Mouse (Mus musculus): ENCODE results near the gene Tspan7.

Tspan7 gene

DNA sequence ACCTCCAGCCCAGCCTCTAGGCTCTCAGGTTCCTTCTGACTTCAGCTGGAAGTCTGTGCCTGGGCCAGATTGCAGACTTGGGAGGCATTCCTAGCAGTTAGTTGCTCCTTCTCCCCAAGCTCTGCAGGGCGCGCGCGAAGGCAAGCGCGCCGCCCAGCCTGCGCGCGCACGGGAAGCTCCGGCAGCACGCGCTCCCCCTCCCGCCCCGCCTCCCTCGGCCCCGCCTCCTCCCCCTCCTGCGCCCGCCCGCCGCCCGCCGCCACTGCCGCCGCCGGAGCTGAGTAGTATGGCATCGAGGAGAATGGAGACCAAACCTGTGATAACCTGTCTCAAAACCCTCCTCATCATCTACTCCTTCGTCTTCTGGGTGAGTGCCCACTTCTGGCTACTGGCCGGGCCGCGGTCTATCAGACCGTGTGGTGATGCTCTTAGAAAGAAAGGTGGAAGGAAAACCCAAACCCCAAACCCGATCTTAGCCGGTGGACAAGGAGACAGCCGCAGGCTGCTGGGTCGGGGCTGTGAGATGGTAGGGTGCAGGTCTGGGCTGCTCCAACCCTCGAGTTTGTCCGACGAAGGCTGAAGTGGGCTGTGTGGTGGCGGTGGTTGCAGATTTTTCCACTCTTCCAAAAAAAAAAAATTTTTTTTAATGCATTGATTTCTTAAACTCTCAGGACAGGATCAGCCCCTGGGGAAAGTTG, at the start of gene Tspan7:
Gene Tspan7 (plus strand): TSS at position 287 of the 698 bp plus-strand sequence.
- peak; percentile 69 to 72 for DNase-seq

DNA sequence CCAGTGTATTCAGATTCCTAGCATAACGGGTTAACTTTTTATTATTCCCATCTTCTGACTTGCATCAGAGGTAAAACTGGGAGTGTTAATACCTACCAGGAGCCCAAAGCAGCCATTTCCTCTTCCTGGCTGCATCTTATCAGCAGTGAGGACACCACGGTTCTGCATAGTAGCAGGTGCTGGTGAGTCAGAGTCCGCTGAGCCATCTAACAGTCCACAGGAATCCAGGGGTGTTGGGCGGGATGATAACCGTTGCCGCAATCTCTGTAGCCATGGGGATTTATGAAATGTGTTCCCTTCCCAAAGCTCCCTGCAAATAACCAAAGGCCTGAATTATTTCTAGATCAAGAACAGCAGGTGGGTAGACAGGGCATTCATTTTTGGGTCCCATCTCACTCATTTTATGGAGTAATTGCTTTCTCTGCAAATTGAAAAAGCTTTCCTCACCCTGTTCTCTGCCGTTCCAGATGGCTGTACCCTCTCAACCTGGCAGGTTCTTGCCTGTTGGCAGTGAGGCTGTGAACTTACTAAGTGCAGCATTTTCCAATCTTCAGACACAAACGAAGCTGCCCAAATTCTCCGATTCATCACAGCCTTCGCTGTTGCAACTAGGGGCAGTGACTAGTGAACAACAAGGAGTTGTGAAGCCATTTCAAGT, 35.5 kb upstream of the Tspan7 start:
- no peak for DNase-seq

DNA sequence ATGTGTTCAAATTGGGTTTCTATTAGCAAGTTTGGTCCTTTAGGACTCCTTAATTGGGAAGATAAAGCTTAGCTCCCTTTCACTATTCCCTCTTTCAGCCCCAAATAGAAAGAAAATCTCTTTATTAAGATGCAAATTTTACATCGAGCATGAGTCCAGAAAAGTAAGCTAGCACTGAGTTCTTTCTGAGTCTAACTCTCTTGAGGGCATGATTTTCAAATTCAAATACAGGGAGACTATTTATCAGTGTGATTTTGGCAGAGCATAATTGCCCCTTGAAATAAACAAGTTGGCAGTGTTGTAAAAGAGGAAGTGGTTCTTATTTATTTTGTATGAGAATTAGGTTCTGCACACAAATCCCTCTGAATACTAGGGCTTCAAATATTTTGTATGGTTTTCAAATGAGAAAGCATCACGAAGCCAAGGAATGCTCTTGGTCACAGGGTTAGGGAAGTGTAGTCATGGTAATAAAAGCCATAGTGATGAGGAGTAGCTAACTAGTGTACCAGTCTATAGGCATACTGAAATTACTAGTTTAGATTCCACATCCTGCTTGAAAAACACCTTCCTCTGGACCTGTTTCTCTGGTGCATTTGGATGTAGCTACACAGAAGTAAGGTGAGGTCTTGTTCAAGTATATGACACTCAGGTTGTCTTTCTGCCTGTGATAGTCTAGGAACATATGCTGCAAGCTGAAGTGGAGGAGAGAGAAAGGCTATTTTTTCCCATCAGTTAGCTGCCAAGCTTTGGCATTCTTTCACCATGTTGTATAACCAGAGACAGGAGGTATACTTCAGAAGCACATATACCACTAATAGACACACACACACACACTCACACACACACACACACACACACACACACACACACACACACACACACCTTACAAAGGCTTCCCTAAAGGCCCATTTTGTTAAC, 34.6 kb upstream of the Tspan7 start:
- no peak for DNase-seq

DNA sequence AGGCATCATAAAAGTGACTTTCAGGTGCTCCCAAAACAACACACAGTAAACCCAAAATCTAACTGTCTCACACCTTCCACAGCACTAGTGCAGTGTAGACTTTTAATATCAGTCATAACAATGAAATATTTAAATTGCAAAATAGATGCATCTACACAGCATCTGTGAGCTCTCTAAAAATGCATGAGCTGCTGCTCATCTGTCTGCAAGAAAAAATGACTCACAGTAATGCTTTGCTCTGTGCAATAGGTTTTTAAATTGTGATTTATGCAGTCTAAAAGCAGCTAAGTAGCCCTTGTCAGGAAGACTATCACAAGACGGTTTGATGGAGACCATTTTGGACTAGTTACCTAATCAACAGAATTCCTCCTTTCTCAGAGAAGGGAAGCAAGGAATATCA, 31.2 kb upstream of the Tspan7 start:
- no peak for DNase-seq

GRCm38 (mm10) chrX:10457256-10457655, 27.7 kb upstream of the Tspan7 start:
- DNase-seq, result no peak

DNA sequence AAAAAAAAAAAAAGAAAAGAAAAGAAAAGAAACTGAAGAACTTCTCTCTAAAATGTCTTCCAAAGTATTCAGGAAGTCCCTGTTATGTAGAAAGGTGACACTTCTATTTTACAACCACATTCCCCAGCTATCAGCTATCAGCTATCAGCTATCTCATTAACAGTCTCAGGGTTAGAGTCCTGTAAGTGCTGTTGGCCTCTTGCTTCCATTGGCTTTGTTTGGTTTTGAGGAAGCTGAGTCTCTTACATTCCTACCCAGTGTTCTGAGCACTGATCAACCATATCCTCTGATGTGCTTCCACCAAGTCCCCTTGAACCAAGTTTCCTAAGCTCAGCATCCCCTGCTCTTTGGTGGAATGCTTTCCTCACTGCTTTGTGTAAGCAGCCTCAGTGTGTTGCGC, 7.9 kb upstream of the Tspan7 start:
- no peak for DNase-seq

GRCm38 (mm10) chrX:10479031-10479886, 5.7 kb upstream of the Tspan7 start:
- peak; percentile 7 to 31 for DNase-seq

GRCm38 (mm10) chrX:10479943-10480342, 5.0 kb upstream of the Tspan7 start:
- DNase-seq, result no peak

GRCm38 (mm10) chrX:10485664-10486211, 780 bp downstream of the Tspan7 start:
- DNase-seq, result peak; percentile 37 to 51

GRCm38 (mm10) chrX:10498580-10498979, 13.6 kb downstream of the Tspan7 start:
- no peak for DNase-seq

DNA sequence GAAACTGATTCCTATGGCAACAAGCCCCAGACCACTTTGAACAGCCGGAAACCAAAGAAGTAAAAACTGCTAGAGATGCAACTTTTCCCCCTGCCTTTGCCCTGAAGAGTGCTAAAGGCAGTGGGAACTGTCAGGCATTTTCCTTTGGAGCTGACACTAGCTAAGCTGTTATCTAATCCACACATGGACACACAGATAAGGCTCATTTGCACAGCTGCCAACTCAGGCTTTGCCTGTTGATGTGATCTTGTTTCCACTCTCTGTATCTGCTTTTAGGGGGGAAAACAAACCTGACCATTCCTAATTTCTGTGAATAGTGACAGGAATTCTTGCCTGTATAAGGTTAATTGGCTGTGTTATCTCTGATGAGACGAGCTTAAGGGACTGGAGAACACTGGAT, 17.7 kb downstream of the Tspan7 start:
- no peak for DNase-seq

DNA sequence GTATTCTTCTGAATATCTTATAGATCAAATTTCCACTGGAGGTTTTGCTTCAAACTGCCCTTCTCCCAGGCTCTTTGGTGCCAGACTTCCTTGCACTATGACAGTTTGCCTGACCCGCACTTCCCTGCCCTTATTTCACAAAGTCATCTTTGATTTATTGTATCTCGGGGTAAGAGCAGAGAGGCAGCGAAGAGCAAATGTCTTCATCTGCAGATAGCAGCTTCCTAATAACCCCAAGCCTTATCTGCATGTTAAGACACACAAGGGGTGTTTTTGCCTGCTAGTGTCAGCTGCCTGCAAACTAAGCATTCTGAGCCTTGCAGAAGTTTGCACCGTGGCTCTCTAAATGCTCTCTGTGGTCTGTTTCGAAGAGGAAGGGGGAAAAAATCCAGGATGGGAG, 29.5 kb downstream of the Tspan7 start:
- DNase-seq, result no peak

DNA sequence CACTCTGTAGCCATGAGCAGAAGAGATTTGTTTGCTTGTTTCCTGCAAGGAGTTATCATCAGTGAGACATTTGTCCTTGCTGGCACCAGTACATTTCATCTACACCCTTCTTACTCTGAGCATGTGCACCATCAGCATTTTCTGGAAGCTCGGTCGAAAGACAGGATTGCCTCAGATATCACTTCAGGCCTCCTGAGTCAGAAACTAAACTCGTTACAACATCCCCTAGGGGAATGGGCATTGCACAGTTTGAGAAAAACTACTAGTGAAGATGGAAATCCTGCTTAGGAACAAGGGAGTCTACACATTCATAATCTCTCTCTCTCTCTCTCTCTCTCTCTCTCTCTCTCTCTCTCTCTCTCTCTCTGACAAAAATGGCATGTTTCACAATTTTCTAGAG, 30.0 kb downstream of the Tspan7 start:
- no peak for DNase-seq

- no peak for DNase-seq
These were observed 31.5 kb downstream of the Tspan7 start for GRCm38 (mm10) chrX:10516448-10516847.

DNA sequence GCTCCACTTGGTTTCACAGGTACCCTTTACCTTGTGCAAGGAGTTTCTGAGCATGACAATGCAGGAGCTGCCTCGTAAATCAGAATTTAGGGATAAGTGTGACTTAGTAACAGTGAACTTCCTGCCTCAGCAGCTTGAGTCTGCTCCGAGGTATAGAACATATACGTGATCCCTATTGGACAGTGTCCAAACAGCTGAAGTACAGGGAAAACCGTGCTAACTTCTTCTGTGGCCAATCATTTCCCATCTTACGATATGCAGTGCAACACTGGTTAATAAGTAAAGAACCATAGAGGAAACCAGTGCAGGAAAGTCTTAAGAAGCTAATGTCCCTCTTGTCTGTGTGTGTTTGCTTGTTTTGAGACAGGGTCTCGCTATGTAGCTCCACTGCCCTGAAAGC, 32.0 kb downstream of the Tspan7 start:
- DNase-seq, result no peak

DNA sequence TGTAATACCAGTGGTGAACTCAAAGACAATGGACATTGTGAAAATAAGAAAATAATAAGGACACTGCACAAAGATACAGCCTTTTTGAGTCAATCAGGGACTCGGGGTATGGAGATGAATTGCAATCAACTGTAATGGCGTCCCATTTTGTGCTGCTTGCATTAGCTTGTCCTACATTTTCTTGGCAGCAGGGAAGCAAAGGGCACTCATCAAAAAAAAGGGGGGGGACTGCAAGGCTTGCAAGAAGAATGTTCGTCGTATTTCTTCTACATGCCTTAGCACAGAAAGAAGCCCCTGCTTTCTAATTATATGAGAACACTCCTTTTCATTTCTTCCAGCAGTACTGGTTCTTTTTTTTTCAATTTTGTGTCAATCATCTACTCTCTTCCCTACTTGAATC, 32.8 kb downstream of the Tspan7 start:
- no peak for DNase-seq

GRCm38 (mm10) chrX:10518510-10518909, 33.6 kb downstream of the Tspan7 start:
- no peak for DNase-seq

DNA sequence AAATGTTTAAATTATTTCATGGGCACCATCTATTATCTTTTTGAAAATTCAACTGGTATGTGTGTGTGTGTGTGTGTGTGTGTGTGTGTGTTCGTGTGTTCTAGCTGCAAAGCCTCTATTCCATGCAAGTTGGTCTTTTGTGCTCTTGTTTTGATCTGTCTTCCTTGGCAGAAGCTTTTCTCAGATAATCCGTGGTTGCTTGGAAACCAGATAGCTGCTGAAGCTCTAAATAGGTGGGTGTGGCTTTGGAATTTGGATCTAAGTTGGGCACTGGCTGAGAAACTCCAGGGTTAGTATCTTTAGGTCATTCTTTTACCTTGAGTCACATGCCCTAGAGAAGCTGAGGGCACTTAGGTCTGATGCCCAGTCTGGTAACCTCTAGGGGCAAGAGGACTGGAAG, 50.5 kb downstream of the Tspan7 start:
- DNase-seq, result no peak

GRCm38 (mm10) chrX:10539009-10539408, 54.1 kb downstream of the Tspan7 start:
- peak in 1 of 2 experiments; percentile 7 for DNase-seq

- peak; percentile 12 to 23 for DNase-seq
These were observed 54.7 kb downstream of the Tspan7 start for GRCm38 (mm10) chrX:10539482-10540166.

DNA sequence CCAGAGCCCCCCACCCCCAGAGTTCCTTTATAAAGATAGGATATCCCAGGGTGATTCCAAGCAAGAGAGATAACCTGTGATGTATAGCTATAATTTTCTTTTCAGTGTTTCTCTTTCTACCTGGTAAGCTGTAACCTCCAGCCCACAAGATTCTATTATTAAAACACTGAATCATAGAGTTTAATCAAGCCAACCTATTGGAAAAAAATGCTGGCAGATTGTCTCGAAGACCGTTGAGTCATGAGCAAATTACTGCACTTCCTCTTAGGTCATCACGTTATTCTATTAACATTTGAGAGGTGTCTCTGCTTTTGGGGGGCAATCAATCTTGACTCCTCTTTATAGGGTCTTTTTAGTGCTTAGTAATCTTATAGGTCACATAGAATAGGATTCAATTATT, 61.9 kb downstream of the Tspan7 start:
- no peak for DNase-seq

DNA sequence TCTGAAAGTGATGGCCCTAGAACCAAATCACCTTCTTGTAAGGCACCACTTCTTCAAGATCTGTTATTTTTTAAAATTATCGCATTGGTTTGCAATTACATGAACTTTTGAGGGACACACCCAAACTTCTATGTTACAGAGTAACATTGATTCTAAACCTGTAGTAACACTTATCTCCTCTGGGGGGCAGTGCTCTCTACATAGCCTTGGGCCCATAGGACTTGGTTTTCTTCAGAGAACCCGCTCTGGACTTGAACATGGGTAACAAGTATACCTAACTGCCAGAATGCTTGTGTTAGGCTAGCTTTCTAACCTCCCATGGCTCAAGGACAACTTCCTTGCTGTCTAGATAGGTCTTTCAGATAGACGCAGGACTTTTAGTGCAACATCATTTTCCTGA, 64.8 kb downstream of the Tspan7 start:
- DNase-seq, result no peak
